Mouse (Mus musculus) brain, embryonic 14.5 days (tissue): Measurements from ENCODE around the gene Gm21860.
"Not testable (repeated sequence)": the region's sequence is repeated elsewhere in the genome, so short reads cannot be mapped to it uniquely, and the experiment has no call there.

Source experiments
- CTCF ChIP-seq: fragments of 200-500 bp; IDR thresholded peaks from 2 replicates; pipeline ENCODE4 v1.5.1; 2012; ENCODE audit warnings: inconsistent platforms, mild to moderate bottlenecking, moderate library complexity, borderline replicate concordance; ENCODE audit not compliant: insufficient read depth, insufficient read length; ENCODE audit errors: extremely low read depth
- POLR2A ChIP-seq: fragments of 200-500 bp; IDR thresholded peaks from 2 replicates; pipeline ENCODE4 v1.6.1; 2012; ENCODE audit warnings: mild to moderate bottlenecking, inconsistent platforms, borderline replicate concordance; ENCODE audit not compliant: poor library complexity, insufficient read depth, insufficient read length, severe bottlenecking; ENCODE audit errors: extremely low read depth

- not testable (repeated sequence) for TF ChIP-seq CTCF, POLR2A
Observed at GRCm38 (mm10) chrY:90725701-90726451, 28.7 kb downstream of the Gm21860 start.
